Mouse (Mus musculus): ENCODE data around the gene Omg.

GRCm38 (mm10) chr11:79459846-79460245, 44.0 kb downstream of the Omg start:
- no peak for TF ChIP-seq FLI1 (IDR thresholded peaks at IDR 0.05; ENCODE audit: low read length)
- no peak for TF ChIP-seq GATA1 (IDR thresholded peaks at IDR 0.05; ENCODE audit: borderline replicate concordance, low read length)
